Mouse (Mus musculus) neural tube, embryonic 12.5 days (tissue): ENCODE measurements around the gene Lrrc28. TPM values are rescaled to one million over a fixed set of nuclear protein-coding genes. Genes with fewer than 3 reads are reported as not detected.

Source experiments
- ATAC-seq: fragments of 200-750 bp; cut with Nextera tagmentation; 2 replicates; pipeline ENCODE4 v1.8.0; 2017; ENCODE audit warnings: low read depth, mild to moderate bottlenecking, moderate TSS enrichment, moderate library complexity; ENCODE audit not compliant: low FRiP score
- H3K27ac ChIP-seq: fragments of 300-500 bp; sonication (generic); 2 replicates; pipeline ENCODE4 v1.5.1; 2016
- H3K27me3 ChIP-seq: fragments of 300-500 bp; sonication (generic); replicated peaks from 2 replicates; pipeline ENCODE4 v1.6.1; 2016; ENCODE audit warnings: mild to moderate bottlenecking
- H3K36me3 ChIP-seq: fragments of 300-500 bp; sonication (generic); 2 replicates; pipeline ENCODE4 v1.6.1; 2016; ENCODE audit warnings: mild to moderate bottlenecking
- H3K4me1 ChIP-seq: fragments of 300-500 bp; sonication (generic); 2 replicates; pipeline ENCODE4 v1.6.1; 2016
- H3K4me2 ChIP-seq: fragments of 300-500 bp; sonication (generic); replicated peaks from 2 replicates; pipeline ENCODE4 v1.6.1; 2016; ENCODE audit warnings: mild to moderate bottlenecking
- H3K4me3 ChIP-seq: fragments of 300-500 bp; sonication (generic); 2 replicates; pipeline ENCODE4 v1.5.1; 2016
- H3K9ac ChIP-seq: fragments of 300-500 bp; sonication (generic); 2 replicates; pipeline ENCODE4 v1.6.1; 2016; ENCODE audit warnings: mild to moderate bottlenecking
- H3K9me3 ChIP-seq: fragments of 300-500 bp; sonication (generic); 2 replicates; pipeline ENCODE4 v1.6.1; 2016; ENCODE audit warnings: mild to moderate bottlenecking
- WGBS: fragments of 180-500 bp; shearing (Covaris S2); methylation state at CpG from one replicate; pipeline ENCODE4 v1.1.7; 2016; 5-methylcytosine and 5-hydroxymethylcytosine counted together
- polyA plus RNA-seq: library from polyadenylated mRNA; unstranded; fragments of >200 nt; fragmentation: Nextera tagmentation; extraction: Ambion mirVana; gene quantifications from 2 replicates; pipeline ENCODE4 v1.2.1, GENCODE M21; 2016

Gene Lrrc28
- polyA plus RNA-seq, 1 experiment from 2014 or later = 35.6 TPM

- H3K9me3 ChIP-seq = no peaks in the 10 kb centered on the region
Measured at GRCm38 (mm10) chr7:67499516-67499915, 145.6 kb downstream of the Lrrc28 start.

GRCm38 (mm10) chr7:67493795-67494687 is 151.0 kb downstream of the Lrrc28 start:
- ATAC-seq = no peak
- Histone ChIP-seq H3K4me1 (0 out of 2 replicates have a peak, but pooled peaks cover 5% of the 10 kb centered on the region), H3K4me3 (no peak overlapping the region), H3K4me2 (no peak overlapping the region), H3K9me3 (no peaks in the 10 kb centered on the region), H3K27ac (no peak overlapping the region), H3K36me3 (no peaks in the 10 kb centered on the region), H3K27me3 (no peaks in the 10 kb centered on the region), H3K9ac (no peak overlapping the region)
- WGBS = 76% methylated on average over 9 of the region's 9 CpGs

More at GRCm38 (mm10) chr7:67499516-67499915, 145.6 kb downstream of the Lrrc28 start:
- 82% methylated on average over 7 of the region's 7 CpGs for WGBS
- Histone ChIP-seq H3K4me1 (0 out of 2 replicates have a peak, but pooled peaks cover 4% of the 10 kb centered on the region), H3K27me3 (no peaks in the 10 kb centered on the region), H3K9ac (no peak overlapping the region), H3K4me3 (no peak overlapping the region), H3K36me3 (no peaks in the 10 kb centered on the region), H3K27ac (no peak overlapping the region), H3K4me2 (no peak overlapping the region)
- no peak for ATAC-seq

- Histone ChIP-seq H3K27ac (no peak overlapping the region), H3K9me3 (no peaks in the 10 kb centered on the region), H3K4me1 (no peaks in the 10 kb centered on the region), H3K4me2 (no peak overlapping the region), H3K9ac (no peak overlapping the region), H3K27me3 (no peaks in the 10 kb centered on the region), H3K36me3 (no peaks in the 10 kb centered on the region), H3K4me3 (no peak overlapping the region)
- no peak for ATAC-seq
- 89% methylated on average over 10 of the region's 10 CpGs for WGBS
Measured at GRCm38 (mm10) chr7:67487889-67488411, 157.1 kb downstream of the Lrrc28 start.

- Histone ChIP-seq H3K9ac (no peak overlapping the region), H3K4me1 (no peaks in the 10 kb centered on the region; the same call in 1 of the 2 replicates), H3K27me3 (no peaks in the 10 kb centered on the region), H3K4me3 (no peak overlapping the region), H3K9me3 (no peaks in the 10 kb centered on the region), H3K36me3 (no peaks in the 10 kb centered on the region), H3K4me2 (no peak overlapping the region), H3K27ac (no peak overlapping the region)
- ATAC-seq = no peak
- 83% methylated on average over 15 of the region's 15 CpGs for WGBS
Measured at GRCm38 (mm10) chr7:67486925-67487760, 157.9 kb downstream of the Lrrc28 start.

GRCm38 (mm10) chr7:67486417-67486816 is 158.7 kb downstream of the Lrrc28 start:
- no peaks in the 10 kb centered on the region for H3K9me3 ChIP-seq
- 83% methylated on average over 5 of the region's 5 CpGs for WGBS
- H3K4me3 ChIP-seq = no peak overlapping the region
- no peak overlapping the region for H3K9ac ChIP-seq
- no peak overlapping the region for H3K4me2 ChIP-seq
- H3K36me3 ChIP-seq = no peaks in the 10 kb centered on the region
- no peaks in the 10 kb centered on the region for H3K27me3 ChIP-seq
- H3K27ac ChIP-seq = no peak overlapping the region
- ATAC-seq = no peak
- no peaks in the 10 kb centered on the region; the same call in 1 of the 2 replicates for H3K4me1 ChIP-seq

- 95% methylated on average over 4 of the region's 4 CpGs for WGBS
- H3K4me1 ChIP-seq = peaks cover 14% of the 10 kb centered on the region
Measured at GRCm38 (mm10) chr7:67483698-67484097, 161.4 kb downstream of the Lrrc28 start.

GRCm38 (mm10) chr7:67479576-67480413 is 165.3 kb downstream of the Lrrc28 start:
- Histone ChIP-seq H3K9me3 (no peaks in the 10 kb centered on the region), H3K36me3 (no peaks in the 10 kb centered on the region), H3K9ac (no peak overlapping the region), H3K4me3 (no peak overlapping the region), H3K4me1 (peaks cover 27% of the 10 kb centered on the region), H3K4me2 (no peak overlapping the region), H3K27me3 (no peaks in the 10 kb centered on the region), H3K27ac (no peak overlapping the region)
- ATAC-seq = no peak
- 88% methylated on average over 17 of the region's 17 CpGs for whole genome bisulfite sequencing

More at GRCm38 (mm10) chr7:67483698-67484097, 161.4 kb downstream of the Lrrc28 start:
- H3K27ac ChIP-seq = no peak overlapping the region
- no peak for ATAC-seq
- H3K36me3 ChIP-seq = no peaks in the 10 kb centered on the region
- H3K9ac ChIP-seq = no peak overlapping the region
- no peak overlapping the region for H3K4me2 ChIP-seq
- H3K4me3 ChIP-seq = no peak overlapping the region
- H3K9me3 ChIP-seq = no peaks in the 10 kb centered on the region
- no peaks in the 10 kb centered on the region for H3K27me3 ChIP-seq

GRCm38 (mm10) chr7:67479168-67479567 is 165.9 kb downstream of the Lrrc28 start:
- no peak for ATAC-seq
- no peaks in the 10 kb centered on the region for H3K9me3 ChIP-seq
- 68% methylated on average over 5 of the region's 5 CpGs for WGBS
- no peak overlapping the region for H3K27ac ChIP-seq
- H3K36me3 ChIP-seq = no peaks in the 10 kb centered on the region
- H3K4me2 ChIP-seq = no peak overlapping the region
- 0 out of 2 replicates have a peak overlapping the region, but pooled peaks have one; percentile 26 for H3K9ac ChIP-seq
- H3K27me3 ChIP-seq = no peaks in the 10 kb centered on the region
- peaks cover 27% of the 10 kb centered on the region for H3K4me1 ChIP-seq
- no peak overlapping the region for H3K4me3 ChIP-seq

- WGBS = 30% methylated on average over 9 of the region's 10 CpGs
- peak; percentile 49; the same call in 1 of the 2 replicates for ATAC-seq
- no peak overlapping the region for H3K9ac ChIP-seq
- H3K27me3 ChIP-seq = no peaks in the 10 kb centered on the region
- H3K36me3 ChIP-seq = no peaks in the 10 kb centered on the region
- no peak overlapping the region for H3K27ac ChIP-seq
- peaks cover 27% of the 10 kb centered on the region for H3K4me1 ChIP-seq
- peak overlapping the region; percentile 30 for H3K4me2 ChIP-seq
- H3K4me3 ChIP-seq = no peak overlapping the region
- no peaks in the 10 kb centered on the region for H3K9me3 ChIP-seq
Measured at GRCm38 (mm10) chr7:67477996-67478395, 167.1 kb downstream of the Lrrc28 start.

GRCm38 (mm10) chr7:67471295-67471694 is 173.8 kb downstream of the Lrrc28 start:
- WGBS = 79% methylated on average over 11 of the region's 11 CpGs
- no peak overlapping the region for H3K4me3 ChIP-seq
- H3K9ac ChIP-seq = no peak overlapping the region
- no peaks in the 10 kb centered on the region for H3K9me3 ChIP-seq
- no peaks in the 10 kb centered on the region for H3K36me3 ChIP-seq
- ATAC-seq = no peak
- no peaks in the 10 kb centered on the region for H3K27me3 ChIP-seq
- no peak overlapping the region for H3K4me2 ChIP-seq
- peaks cover 12% of the 10 kb centered on the region for H3K4me1 ChIP-seq
- no peak overlapping the region for H3K27ac ChIP-seq

- H3K9me3 ChIP-seq = no peaks in the 10 kb centered on the region
- ATAC-seq = peak; percentile 72
- no peaks in the 10 kb centered on the region for H3K36me3 ChIP-seq
- H3K4me2 ChIP-seq = no peak overlapping the region
- 47% methylated on average over 7 of the region's 7 CpGs for WGBS
- H3K9ac ChIP-seq = no peak overlapping the region
- no peak overlapping the region for H3K27ac ChIP-seq
- H3K4me3 ChIP-seq = no peak overlapping the region
- peaks cover 12% of the 10 kb centered on the region for H3K4me1 ChIP-seq
- no peaks in the 10 kb centered on the region for H3K27me3 ChIP-seq
Measured at GRCm38 (mm10) chr7:67468802-67469408, 176.2 kb downstream of the Lrrc28 start.
